Mouse (Mus musculus) A20 (cell line): ENCODE data around the gene Ehbp1l1.
A peak's percentile ranks its signal among the peaks of the same experiment; 100 is the strongest.

Experiments
- DNase-seq: peaks from one replicate; pipeline ENCODE4 v3.0.0-alpha.2; 2011; ENCODE audit warnings: low read depth, low spot score

Gene Ehbp1l1

DNA sequence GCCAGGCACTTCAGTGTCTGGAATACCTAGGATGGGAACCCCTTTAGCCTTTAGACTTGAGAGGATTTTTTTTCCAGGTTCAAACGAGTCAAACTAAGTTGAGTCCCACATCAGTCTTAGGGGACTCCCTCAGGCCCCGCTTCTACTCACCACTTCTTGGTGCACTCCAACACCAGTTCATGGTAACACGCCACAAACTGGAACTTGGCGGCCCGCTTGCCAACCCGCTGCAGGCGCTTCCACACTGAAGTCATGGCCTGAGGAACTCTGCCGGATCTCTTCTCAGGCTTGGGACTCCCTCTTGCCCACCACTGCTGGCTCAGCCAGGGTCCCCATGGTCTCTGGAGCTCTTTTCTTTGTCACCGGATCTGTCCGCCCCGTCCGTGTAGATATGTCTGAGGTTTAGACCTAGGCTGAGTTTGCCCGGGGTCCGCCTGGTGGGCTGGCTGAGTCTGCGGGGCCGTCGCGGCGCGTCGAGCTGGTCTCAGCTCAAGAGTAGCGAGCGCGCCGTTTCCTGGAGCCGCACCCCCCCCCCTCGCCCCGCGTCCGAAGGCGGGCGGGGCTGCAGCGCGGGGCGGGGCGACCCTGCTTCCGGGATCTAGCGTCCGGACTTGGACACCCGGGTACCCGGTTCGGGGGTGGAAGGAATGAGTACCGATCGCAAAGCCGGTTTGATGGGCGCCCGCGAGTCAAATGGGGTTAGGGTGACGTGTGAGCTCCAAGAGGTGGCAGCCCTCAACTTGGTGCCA is at the start of gene Ehbp1l1:
TSS of gene Ehbp1l1 (minus strand) at position 551 of the 749 bp plus-strand sequence.
- DNase-seq, result peak; percentile 89

DNA sequence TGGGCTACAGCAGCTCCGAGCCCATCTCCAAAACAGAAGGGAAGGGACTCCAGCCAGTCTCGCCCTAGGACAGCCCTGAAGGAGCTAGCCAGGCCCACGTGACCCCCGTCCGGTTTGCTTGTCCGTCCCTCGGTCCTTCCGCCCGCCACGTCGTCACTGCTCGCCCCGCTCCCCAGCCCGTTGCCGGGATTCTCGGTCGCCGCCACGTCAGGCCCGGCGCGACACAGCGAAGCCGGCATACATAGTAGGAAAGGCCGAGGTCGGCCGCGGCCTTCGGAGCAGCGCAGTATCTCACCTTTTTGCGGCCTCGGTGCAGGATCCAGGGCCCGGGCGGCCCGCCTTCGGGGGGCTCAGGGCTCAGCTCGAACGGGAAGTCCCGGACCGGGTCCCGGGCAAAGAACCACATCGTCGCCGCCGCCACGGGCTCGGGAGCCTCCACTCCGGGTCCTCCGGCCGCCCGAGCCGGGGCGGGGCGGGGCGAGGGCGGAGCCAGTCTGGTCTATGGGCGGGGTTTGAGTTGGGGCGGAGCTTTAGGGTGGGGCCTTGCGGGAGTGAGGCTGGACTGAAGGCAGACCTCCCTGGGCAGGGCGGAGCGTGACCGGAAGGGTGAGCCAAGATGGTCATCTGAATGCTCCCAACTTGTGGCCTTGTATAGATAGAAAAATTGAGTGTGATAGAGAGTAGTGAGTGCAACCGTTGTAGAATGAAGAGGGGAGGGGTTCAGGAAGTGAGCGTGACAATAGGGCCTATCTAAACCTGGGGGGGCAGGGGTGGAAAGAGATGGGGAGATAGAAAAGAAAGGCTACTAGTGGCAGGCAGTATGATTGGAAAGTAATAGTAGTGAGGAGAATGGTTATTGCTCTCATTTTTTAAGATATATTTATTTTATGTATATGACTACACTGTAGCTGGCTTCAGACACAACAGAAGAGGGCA is 45.1 kb upstream of the Ehbp1l1 start, which contains the start of gene Scyl1:
TSS of gene Scyl1 (minus strand) at position 495 of the 936 bp plus-strand sequence.
- DNase-seq, result peak; percentile 92

DNA sequence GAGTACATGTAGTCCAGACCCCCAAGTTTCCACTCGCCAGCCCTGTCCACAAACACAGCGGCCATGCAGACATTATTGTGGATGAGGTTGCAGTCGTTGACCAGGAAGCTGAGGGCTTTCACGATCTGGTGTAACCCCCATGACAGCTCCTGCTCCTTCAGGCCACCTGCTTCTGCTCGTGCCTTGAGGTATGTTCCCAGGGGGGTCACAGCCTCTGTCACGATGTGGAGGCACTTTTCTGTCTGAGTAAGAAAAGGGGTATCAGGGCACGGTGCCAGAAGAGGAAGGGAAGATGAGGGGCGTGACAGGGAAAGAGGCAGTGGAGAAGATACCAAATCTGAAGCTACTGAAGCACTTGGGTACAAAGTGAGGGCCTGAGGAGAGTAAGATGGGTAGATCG is 44.2 kb upstream of the Ehbp1l1 start:
- DNase-seq, result no peak

DNA sequence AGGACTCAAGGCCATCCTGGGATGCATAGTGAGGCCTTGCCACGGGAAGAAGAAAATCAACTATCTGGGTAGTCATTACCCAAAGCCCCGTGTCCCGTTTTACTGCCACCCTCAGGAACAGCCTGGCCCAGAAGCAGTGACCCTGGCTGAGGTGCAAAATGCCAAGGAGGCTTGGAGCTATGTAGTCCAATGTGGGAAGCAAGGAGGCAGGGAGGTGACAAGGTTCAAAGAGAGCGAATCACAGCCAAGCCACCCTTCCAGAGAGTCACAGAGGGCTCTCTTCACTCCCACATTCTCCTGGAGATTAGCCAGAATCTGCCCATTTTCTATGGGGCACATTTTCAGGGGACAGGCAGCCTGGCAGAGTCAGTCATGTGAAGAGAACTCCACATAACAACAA is 41.2 kb upstream of the Ehbp1l1 start:
- DNase-seq, result no peak

DNA sequence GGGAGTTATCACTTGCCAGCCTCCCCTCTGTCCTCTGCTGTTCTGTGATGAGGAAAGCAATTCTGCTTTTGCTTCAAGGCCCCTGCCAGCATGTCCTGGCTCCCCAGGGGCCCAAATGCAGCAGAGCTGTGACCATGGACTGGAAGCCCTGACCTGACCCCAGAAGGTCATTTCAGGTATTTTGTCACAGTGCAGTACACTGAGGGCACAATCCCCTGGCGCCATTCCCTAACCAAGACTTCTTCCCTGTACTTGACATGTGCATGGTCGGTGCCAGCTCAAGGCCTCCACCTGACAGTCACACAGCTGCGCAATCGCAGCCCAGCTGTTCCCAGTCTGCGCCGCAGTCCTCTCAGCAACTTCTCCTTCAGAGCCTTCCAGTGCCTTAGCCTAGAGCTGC is 37.0 kb upstream of the Ehbp1l1 start:
- DNase-seq, result no peak

DNA sequence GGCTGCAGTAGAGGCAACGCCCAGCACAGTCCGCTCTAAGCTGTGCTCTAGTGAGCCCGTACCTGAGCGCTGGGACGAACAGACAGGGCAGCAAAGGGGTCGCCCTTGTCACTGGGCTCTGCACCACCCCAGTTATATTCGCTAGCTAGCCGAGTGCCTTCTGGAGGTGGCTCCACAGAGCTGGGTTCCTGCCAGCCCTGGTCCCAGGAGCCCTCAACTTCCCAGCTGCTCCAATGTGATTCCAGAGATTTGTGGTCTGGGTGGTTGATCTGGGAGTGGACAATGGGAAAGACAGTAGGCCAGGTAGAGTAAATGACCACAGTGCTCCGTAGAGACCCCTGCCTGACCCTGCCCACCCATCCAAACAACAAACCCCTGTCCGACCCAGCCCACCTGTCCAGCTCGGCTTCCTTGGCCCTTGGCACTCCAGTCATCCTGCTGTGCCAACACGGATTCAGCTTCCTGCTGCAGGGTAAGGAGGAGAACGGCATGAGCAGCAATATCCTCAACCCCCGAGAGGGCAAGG is 32.8 kb upstream of the Ehbp1l1 start:
- no peak for DNase-seq

DNA sequence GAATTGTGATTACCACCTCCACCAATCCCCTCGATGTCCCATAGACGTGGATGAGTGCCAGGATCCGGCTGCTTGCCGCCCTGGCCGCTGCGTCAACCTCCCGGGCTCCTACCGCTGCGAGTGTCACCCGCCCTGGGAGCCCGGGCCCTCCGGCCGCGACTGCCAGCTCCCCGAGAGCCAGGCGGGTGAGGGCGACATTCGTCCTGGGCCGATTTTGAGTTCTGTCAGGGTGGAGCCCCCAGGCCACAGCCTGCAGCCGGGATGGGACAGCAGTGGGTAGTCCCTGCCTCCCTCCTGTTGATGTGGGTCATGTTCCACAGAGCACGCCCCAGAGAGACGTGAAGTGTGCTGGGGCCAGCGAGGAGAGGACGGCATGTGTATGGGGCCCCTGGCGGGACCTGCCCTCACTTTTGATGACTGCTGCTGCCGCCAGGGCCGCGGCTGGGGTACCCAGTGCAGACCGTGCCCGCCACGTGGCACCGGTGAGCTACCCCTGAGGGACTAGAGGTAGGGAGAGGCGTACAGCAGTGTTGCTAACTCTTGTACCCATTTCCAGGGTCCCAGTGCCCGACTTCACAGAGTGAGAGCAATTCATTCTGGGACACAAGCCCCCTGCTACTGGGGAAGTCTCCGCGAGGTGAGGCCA is 31.0 kb upstream of the Ehbp1l1 start:
- no peak for DNase-seq

DNA sequence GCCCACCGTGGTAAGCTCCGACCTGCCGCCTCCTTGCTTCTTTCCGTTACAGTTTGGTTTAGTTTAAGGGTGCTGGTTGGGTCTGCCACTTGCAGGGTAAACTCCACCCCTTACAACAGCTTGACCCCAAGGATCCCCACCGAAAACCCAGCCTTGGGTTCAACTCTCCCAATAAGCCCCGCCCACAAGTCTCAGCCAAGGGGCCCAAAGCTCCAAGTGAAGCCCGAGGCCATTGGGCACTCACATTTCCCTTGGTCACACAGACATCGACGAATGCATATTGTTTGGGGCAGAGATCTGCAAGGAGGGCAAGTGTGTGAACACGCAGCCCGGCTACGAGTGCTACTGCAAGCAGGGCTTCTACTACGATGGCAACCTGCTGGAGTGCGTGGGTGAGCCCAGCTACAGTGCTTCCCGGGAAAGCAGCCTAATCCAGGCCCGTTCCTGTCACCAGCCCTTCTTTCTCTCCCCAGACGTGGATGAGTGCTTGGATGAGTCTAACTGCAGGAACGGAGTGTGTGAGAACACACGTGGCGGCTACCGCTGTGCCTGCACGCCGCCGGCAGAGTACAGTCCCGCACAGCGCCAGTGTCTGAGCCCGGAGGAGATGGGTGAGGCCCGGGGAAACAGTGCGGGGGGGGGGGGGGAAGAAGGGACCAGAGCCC is 30.3 kb upstream of the Ehbp1l1 start:
- no peak for DNase-seq

DNA sequence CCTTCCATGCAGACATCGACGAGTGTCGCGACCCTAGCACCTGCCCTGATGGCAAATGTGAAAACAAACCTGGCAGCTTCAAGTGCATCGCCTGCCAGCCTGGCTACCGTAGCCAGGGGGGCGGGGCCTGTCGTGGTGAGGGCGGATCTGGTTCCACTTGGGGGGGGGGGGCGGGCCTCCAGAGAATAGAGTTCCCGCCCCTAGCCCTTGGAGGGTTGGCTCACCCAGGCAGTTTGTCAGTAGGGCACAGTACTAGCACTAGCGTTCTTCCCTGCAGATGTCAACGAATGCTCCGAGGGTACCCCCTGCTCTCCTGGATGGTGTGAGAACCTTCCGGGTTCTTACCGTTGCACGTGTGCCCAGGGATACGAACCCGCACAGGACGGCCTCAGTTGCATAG is 25.6 kb upstream of the Ehbp1l1 start:
- no peak for DNase-seq

DNA sequence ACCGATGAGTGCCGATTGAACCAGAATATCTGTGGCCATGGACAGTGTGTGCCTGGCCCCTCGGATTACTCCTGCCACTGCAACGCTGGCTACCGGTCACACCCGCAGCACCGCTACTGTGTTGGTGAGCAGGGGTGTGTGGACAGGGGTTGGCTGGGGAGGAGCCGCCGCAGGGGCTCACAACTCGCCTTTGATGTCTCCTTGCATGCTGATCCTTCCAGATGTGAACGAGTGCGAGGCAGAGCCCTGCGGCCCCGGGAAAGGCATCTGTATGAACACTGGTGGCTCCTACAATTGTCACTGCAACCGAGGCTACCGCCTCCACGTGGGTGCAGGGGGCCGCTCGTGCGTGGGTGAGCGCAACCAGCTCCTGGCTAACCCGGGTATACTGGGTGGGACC is 24.8 kb upstream of the Ehbp1l1 start:
- no peak for DNase-seq

DNA sequence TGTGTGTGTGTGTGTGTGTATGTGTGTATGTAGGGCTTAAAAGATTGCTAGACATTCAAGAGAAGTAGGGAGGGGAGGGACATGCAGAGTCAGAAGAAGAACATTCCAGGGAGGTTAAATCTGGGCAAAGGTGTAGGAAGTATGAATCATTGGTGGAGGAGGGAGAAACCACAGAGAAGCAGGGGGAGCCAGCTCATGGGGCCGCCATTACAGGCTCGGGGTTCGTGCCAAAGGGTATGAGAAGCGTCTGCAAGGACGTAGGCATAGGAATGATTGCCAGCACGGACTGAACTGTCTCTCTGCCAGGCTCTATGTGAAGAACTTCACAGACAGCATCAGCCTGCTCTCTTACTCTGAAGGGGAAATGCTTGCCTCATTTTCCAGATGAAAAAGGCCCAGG is 23.4 kb upstream of the Ehbp1l1 start:
- no peak for DNase-seq

DNA sequence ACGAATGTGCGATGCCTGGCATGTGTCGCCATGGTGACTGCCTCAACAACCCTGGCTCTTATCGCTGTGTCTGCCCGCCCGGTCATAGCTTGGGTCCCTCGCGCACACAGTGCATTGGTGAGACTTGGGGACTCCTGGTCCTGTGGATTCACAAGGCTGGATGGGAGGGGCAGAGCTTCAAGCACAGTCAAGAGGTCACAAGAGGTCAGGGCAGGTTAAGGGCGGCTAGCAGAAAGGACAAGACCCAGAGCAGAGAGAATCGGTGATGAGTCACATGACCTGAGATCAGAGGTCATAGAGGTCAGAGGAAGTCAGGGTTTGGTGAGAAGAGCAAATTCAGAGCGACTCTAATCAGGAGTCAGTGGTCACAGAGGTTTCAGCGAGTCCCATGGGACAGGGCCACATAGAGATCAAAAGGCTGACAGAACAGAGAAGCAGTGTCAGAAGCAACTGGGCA is 20.8 kb upstream of the Ehbp1l1 start:
- DNase-seq, result no peak

DNA sequence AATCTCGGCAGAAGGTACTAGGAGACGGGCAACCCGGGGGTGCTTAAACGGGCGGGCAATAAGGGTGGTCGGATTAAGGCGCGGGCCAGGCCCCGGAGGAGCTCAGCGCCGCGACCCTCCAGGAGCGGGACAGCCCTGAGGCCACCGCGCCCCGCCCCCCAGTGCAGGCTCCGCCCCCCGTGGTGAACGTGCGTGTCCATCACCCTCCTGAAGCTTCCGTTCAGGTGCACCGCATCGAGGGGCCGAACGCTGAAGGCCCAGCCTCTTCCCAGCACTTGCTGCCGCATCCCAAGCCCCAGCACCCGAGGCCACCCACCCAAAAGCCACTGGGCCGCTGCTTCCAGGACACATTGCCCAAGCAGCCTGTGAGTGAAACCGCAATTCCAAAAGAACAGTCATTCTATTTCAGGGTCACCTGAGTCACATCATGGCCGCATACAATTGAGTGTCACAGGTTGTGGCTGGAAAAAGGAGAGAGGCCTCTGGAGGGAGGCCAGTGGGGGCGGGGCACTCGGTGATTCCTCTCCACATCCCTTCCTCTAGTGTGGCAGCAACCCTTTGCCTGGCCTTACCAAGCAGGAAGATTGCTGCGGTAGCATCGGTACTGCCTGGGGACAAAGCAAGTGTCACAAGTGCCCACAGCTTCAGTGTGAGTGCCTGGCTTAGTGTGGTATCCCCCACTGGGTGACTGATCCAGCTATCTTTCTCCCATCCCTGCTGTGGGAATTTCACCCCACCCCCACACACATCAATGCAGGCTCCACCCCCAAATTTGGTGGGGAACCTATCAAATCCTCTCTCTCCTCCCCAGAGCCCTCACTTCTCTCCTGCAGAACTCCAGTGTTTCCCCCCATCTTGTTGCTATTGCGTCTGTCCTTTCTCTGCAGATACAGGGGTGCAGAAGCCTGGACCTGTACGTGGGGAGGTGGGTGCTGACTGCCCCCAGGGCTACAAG is 19.9 kb upstream of the Ehbp1l1 start:
- peak; percentile 87 for DNase-seq

DNA sequence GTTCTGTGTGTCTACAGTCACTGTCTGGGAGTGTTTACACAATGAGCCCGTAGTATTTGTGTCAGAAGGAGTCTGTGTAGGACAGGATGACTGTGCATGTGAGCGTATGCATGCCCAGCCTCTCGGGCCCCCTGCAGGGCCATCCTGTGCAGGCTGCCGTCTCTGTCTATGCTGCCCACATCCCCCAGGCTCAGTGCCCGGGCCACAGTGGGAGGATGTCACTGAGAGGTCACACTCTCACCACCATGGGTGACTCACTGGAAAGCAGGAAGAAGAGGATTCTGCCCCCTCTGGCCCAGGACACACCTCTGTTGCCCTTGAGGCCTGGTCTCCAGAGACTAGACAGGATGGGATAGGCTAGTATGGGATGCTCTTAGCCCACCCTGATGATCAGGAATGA is 17.5 kb upstream of the Ehbp1l1 start:
- DNase-seq, result no peak

DNA sequence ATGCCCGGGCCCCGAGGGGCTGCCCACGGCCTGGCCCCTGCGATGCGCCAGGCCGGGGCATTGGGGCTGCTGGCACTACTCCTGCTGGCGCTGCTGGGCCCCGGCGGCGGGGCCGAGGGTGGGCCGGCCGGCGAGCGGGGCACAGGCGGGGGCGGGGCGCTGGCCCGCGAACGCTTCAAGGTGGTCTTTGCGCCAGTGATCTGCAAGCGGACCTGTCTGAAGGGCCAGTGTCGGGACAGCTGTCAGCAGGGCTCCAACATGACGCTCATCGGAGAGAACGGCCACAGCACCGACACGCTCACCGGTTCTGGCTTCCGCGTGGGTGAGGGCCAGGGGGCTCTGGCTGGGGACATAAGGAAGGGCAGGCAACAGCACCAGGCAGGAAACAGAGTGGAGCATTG is 16.1 kb upstream of the Ehbp1l1 start:
- DNase-seq, result no peak

DNA sequence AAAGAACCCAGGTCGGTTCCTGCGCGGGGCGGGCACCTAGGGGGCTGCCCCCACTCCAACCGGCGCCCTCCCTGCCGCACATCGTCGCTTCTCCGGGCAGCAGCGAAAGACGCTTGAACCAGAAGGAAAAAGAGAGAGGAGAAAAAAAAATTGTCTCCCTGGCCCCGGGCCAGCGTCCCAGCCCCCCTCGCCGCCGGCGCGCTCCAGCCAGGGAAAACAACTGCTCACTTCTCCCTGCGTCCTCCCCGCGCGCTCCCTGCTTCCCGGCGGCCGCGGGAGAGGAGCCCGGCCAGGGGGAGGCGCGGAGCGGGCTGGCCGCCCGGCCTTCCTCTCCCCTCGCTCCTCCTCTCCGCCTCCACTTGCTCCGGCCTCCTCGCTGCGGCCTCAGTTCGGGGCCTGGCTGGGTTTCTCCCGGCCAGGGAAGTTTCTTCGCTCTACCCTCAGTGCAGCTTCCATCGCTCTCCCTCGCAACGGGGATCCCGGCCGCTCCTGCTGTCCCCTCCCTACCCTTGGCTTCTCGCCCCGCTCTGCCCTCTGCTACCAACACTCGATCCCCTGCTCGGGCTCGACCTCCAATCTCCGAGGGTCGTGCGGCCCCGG is 15.6 kb upstream of the Ehbp1l1 start:
- no peak for DNase-seq

DNA sequence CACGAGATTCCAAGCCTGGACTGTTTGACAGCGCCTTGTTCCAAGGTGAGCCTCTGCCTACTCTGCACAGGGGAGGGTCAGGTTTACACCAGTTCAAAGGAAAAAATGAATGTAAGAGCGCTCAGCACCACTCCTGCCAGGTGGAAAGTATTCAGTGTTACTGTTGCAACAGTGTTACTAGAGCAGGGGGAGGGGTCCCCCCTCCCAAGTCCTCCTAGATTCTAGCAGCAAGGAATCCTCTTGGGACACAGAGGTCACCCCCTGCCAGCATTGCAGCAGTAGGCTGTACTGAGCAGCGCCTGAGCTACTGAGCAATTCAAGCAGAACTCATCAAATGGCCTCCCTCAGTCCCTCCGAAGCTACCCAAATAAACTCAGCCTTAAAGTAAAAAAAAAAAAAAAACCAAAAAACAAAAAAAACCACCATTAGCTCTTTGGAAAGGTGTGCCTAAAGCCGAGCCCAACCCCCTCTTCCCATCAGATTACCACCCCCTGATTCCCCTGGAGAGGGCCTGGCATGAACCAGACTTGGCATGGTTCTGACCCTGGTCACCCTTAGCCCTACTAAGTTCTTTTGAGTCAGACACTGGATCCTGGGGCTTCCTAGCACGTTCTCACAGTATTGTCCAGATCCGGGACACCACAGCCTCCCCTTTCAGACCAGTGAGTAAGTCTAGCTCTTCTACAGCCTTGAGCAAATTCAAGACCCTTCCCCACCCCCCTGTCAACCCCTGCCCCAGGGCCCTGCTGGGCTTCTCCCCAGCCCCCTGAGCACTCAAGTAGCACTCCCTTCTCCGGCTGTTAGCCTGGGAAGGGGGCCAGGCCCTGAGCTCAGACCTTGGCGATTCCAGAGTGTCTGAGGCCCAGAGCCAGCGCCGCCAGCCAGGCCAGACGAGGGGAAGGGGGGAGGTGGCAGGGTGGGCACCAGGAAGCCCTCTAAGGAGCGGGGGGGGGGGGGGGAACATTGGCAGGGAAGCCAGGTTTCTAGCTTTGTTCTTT is 14.5 kb upstream of the Ehbp1l1 start, which contains the start of gene Ltbp3:
TSS of gene Ltbp3 (plus strand) at position 585 of the 998 bp plus-strand sequence.
- DNase-seq, result no peak

DNA sequence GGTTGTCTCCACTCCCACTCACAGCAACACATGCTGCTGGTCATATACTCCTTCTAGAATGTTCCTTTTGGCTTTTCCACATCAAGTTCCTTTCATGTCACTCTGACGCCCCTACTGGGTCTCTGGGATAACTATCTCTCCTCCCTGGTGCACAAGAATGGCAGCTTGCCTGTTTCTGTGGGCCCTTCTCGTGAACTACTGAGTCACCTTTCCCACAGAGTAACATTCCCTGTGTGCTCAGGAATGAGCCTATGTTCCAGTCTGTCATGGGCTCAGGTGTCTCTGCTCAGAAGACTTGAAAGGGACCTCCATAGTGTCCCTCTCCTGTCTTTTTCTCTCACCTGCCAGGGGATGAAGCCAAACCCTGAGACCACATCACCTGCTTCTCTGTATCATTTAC is 13.3 kb upstream of the Ehbp1l1 start:
- no peak for DNase-seq
